In the genomic region with DNA sequence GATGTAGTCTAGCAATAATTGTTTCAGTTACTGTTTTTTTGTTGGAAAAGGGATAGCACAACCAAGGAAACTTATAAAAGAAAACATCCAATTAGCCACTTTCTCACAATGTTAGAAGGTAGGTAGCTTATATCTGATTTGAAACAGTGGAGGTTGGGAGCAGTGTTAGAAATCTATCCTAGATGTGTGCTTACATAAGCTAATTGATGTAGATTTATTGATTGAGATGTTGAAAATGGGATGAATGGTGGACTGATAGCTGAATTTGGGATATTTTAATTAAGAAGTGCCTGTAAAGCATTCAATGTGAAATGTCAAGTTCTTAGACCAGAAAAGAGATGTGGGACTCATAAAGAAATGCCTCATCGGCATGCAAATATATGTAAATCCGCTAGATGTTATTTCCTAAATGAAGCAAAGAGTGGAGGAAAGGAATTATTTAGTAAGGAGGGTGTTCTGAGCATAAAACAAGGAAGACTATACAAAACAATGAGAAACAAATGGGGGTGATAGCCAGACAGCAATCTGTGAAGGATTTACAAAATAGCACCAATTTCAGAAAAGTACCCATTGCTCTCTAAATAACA, we compare ENCODE assay signal across 19 mouse cellular contexts.
"Had no signal": no experiment of that assay in that cellular context is flagged by ENCODE, and none has a peak within 500 bp of the region (broad histone marks: within the 10 kb centered on the region; RNA-seq: fewer than 3 reads in every experiment).

No protein-coding gene starts in this region.

- H3K4me2 ChIP-seq: limb, embryonic 13.5 days; liver, embryonic 12.5 days; liver, embryonic 15.5 days; lung, embryonic 15.5 days had no signal

- H3K36me3 ChIP-seq: limb, embryonic 10.5 days; limb, embryonic 13.5 days; liver, embryonic 12.5 days; liver, embryonic 15.5 days; lung, embryonic 15.5 days; midbrain, embryonic 10.5 days had no signal

- H3K4me1 ChIP-seq: limb, embryonic 10.5 days; limb, embryonic 13.5 days; liver, embryonic 12.5 days; liver, embryonic 15.5 days; lung, embryonic 15.5 days; megakaryocyte, embryonic 14.5 days; midbrain, embryonic 10.5 days had no signal

- H3K9ac ChIP-seq: limb, embryonic 13.5 days; liver, embryonic 12.5 days; liver, embryonic 15.5 days; lung, embryonic 15.5 days had no signal

- H3K27ac ChIP-seq: layer of hippocampus, adult 2 months; limb, embryonic 10.5 days; limb, embryonic 13.5 days; liver, embryonic 12.5 days; liver, embryonic 15.5 days; lung, embryonic 15.5 days; midbrain, embryonic 10.5 days had no signal

- DNase-seq: kidney, adult 9 months; kidney, postnatal 14 days; kidney, postnatal 4 days; layer of hippocampus, adult 9-11 months; liver; lung, adult 18-20 months; lung, postnatal 10 days; lung, postnatal 36 days; thymus, adult 2 months; thymus, postnatal 14 days; thymus, postnatal 4 days had no signal

- ATAC-seq: liver, embryonic 12.5 days had no signal

- H3K4me3 ChIP-seq: layer of hippocampus, adult 2 months; limb, embryonic 10.5 days; limb, embryonic 13.5 days; liver, embryonic 12.5 days; liver, embryonic 15.5 days; lung, embryonic 15.5 days; megakaryocyte, embryonic 14.5 days; midbrain, embryonic 10.5 days had no signal

- H3K9me3 ChIP-seq: limb, embryonic 10.5 days; limb, embryonic 13.5 days; liver, embryonic 12.5 days; liver, embryonic 15.5 days; lung, embryonic 15.5 days; megakaryocyte, embryonic 14.5 days; midbrain, embryonic 10.5 days had no signal

- H3K27me3 ChIP-seq: limb, embryonic 13.5 days; liver, embryonic 12.5 days; liver, embryonic 15.5 days; lung, embryonic 15.5 days; megakaryocyte, embryonic 14.5 days had no signal
